Mouse (Mus musculus) heart, adult 10 weeks (tissue): ENCODE results near the gene Sfxn5. TPM values are rescaled to one million over a fixed set of nuclear protein-coding genes. Genes with fewer than 3 reads are reported as not detected.

Experiments
- polyA plus RNA-seq: library from polyadenylated mRNA; stranded (reverse); fragments of 350-450 nt; fragmentation: Illumina TruSeq; extraction: RNeasy Lipid Tissue Mini Kit (QIAGEN cat#74804); gene quantifications from one replicate; pipeline ENCODE4 v1.2.3, GENCODE M21; 2014; ENCODE audit warnings: low read depth, low replicate concordance

The Sfxn5 gene
- 4.1 TPM for polyA plus RNA-seq

GRCm38 (mm10) chr6:85333000-85333669 lies at the start of gene Sfxn5:
Sfxn5 (minus strand) TSS chr6:85333422.

GRCm38 (mm10) chr6:85373951-85374733 lies 40.9 kb upstream of the Sfxn5 start, which contains the start of gene Rab11fip5:
Rab11fip5 (minus strand) TSS chr6:85374634.

GRCm38 (mm10) chr6:85187340-85188211 lies 145.6 kb downstream of the Sfxn5 start, which contains the start of gene Emx1:
Emx1 (plus strand) TSS chr6:85187438.

Other genes starting within 250 kb of the Sfxn5 start
- 89.1 TPM for gene Spr, start 195.7 kb downstream of the Sfxn5 start, polyA plus RNA-seq
- not detected for gene Emx1, start 146.0 kb downstream of the Sfxn5 start, polyA plus RNA-seq
- 52.2 TPM for gene Rab11fip5, start 41.2 kb upstream of the Sfxn5 start, polyA plus RNA-seq
- not detected for gene Noto, start 90.5 kb upstream of the Sfxn5 start, polyA plus RNA-seq
- gene Smyd5, start 98.6 kb upstream of the Sfxn5 start, polyA plus RNA-seq, result 16.5 TPM
- gene Cct7, start 118.1 kb upstream of the Sfxn5 start, polyA plus RNA-seq, result 156 TPM
- gene Pradc1, start 118.5 kb upstream of the Sfxn5 start, polyA plus RNA-seq, result 20.1 TPM
- not detected for gene Fbxo41, start 169.6 kb upstream of the Sfxn5 start, polyA plus RNA-seq
- not detected for gene Egr4, start 180.2 kb upstream of the Sfxn5 start, polyA plus RNA-seq